Mouse (Mus musculus) kidney, adult 2 months (tissue): ENCODE data around the gene Rasa1. TPM values are rescaled to one million over a fixed set of nuclear protein-coding genes. Genes with fewer than 3 reads are reported as not detected.

ENCODE experiments used
- DNase-seq: peaks from one replicate; pipeline ENCODE4 v3.0.0; 2021
- H3K27ac ChIP-seq: fragments of 200-500 bp; 2 replicates; pipeline ENCODE4 v1.5.1; 2012; ENCODE audit warnings: low read depth, low read length, control low read depth, inconsistent platforms; ENCODE audit not compliant: insufficient read depth
- H3K27me3 ChIP-seq: fragments of 200-500 bp; replicated peaks from 2 replicates; pipeline ENCODE4 v1.6.1; 2012; ENCODE audit warnings: mild to moderate bottlenecking, moderate library complexity, low read length, inconsistent platforms; ENCODE audit not compliant: control insufficient read depth, insufficient read depth
- H3K36me3 ChIP-seq: fragments of 200-500 bp; 2 replicates; pipeline ENCODE4 v1.6.1; 2012; ENCODE audit warnings: mild to moderate bottlenecking, moderate library complexity, low read length, inconsistent platforms; ENCODE audit not compliant: control insufficient read depth, insufficient read depth
- H3K4me1 ChIP-seq: fragments of 200-500 bp; 2 replicates; pipeline ENCODE4 v1.6.1; 2011; ENCODE audit warnings: low read length; ENCODE audit not compliant: control insufficient read depth, insufficient read depth
- H3K4me3 ChIP-seq: fragments of 200-500 bp; 2 replicates; pipeline ENCODE4 v1.5.1; 2011; ENCODE audit warnings: mild to moderate bottlenecking, low read depth, low read length, control low read depth; ENCODE audit not compliant: insufficient read depth
- CTCF ChIP-seq: fragments of 200-500 bp; conservative IDR thresholded peaks from 2 replicates; pipeline ENCODE4 v1.5.1; 2011; ENCODE audit warnings: low read depth, mild to moderate bottlenecking, control low read depth, low read length, moderate library complexity, mixed read lengths; ENCODE audit not compliant: insufficient read depth, insufficient read length
- POLR2A ChIP-seq: fragments of 200-500 bp; IDR thresholded peaks from one replicate; pipeline ENCODE4 v1.6.1; 2011; ENCODE audit warnings: low read depth, low read length, control low read depth
- WGBS: fragments of 180-500 bp; shearing (Covaris S2); methylation state at CpG from one replicate; pipeline ENCODE4 v1.1.7; 2018; 5-methylcytosine and 5-hydroxymethylcytosine counted together
- polyA plus RNA-seq: library from polyadenylated mRNA; depleted of rRNA; stranded (reverse); fragments of >200 nt; gene quantifications from 2 replicates; pipeline ENCODE4 v1.2.3, GENCODE M21; 2012

The Rasa1 gene
- polyA plus RNA-seq, 1 experiment, result 7.8 TPM

DNA sequence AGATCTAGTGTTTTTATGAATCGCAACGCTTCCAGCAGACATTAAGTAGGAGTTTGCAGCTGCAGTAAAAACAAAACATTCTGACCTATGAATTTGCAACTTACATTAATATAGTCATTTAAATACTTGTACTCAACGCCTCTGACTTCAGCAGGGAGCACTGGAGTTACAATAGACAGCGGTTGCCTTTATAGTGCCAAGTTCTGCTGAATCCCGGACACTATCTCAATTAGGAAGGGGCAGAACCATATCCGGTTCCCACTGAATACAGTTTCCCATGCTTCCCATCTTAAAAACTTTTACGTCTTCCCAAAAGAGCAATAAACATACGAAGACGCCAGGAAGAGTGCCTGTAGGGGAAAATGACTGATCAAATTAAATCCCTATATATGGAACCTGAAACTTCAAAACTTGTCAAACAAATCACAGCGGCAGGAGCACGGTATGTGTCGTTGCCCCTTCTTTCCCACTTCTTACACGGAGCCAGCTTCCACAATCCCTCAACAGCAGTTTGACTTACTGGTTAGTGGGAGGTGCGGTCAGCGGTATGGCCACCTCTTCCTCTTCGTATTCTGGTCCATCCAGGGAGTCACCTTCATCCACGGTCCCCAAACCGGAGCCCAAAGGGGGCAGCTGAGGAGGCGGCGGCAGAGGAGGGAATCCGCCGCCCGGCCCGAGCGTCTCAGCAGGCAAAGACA is 905 bp downstream of the Rasa1 start:
- no peaks in the 10 kb centered on the region for H3K36me3 ChIP-seq
- no peak for TF ChIP-seq POLR2A
- TF ChIP-seq CTCF, result no peak
- H3K27ac ChIP-seq, result peak overlapping the region; percentile 62
- no peaks in the 10 kb centered on the region for H3K27me3 ChIP-seq
- WGBS, result under 1% methylated on average over 25 of the region's 25 CpGs
- H3K4me3 ChIP-seq, result peak overlapping the region; percentile 95
- 0 out of 2 replicates have a peak, but pooled peaks cover 3% of the 10 kb centered on the region for H3K4me1 ChIP-seq
- DNase-seq, result peak; percentile 50

- H3K36me3 ChIP-seq, result no peaks in the 10 kb centered on the region
- no peaks in the 10 kb centered on the region for H3K27me3 ChIP-seq
- no peak for DNase-seq
- TF ChIP-seq CTCF, result no peak
- no peak for TF ChIP-seq POLR2A
- H3K4me1 ChIP-seq, result peaks cover 10% of the 10 kb centered on the region; the same call in 1 of the 2 replicates
- H3K4me3 ChIP-seq, result no peak overlapping the region
- H3K27ac ChIP-seq, result no peak overlapping the region
Observed at GRCm38 (mm10) chr13:85282626-85283025, 6.3 kb downstream of the Rasa1 start.

DNA sequence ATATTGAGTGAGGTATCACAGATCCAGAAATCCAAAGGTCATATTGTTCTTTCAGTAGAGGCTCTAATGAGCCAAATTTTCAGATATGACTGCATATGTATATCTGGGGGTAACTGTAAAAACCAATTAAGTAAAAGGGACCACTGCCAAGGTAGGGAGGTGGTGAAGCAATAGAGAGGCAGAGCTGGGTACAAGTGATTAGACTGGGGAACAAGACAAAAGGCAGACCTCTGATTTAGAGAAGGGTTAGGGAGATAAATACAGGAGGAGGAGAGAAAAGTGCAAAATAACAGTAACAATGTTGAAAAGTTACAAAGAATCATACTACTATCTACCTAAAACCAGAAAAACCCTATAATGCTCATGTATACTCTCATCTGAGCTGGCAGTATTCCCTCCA is 10.0 kb downstream of the Rasa1 start:
- no peak for DNase-seq
- Histone ChIP-seq H3K4me1 (peaks cover 7% of the 10 kb centered on the region; the same call in 1 of the 2 replicates), H3K27me3 (no peaks in the 10 kb centered on the region), H3K36me3 (no peaks in the 10 kb centered on the region), H3K4me3 (no peak overlapping the region), H3K27ac (no peak overlapping the region)
- TF ChIP-seq CTCF (no peak), POLR2A (no peak)

DNA sequence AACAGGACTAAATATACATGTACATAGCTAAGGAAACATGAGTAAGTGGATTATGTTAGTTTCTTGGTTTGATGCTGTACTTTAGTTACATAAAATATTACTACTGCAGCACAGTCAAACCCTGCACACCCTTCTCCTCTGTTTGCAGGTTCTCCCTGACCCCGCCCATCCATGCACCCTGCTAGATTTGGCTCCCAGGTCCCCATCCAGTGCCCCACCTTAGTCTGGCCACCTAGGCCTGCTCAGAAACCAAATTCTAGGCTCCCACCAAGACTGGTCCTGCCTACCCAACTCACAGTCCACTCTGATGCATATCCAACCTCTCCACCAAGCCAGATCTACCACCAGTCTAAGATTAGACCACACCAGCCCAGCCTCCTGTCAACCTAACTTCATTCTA is 14.4 kb downstream of the Rasa1 start:
- no peak overlapping the region for H3K4me3 ChIP-seq
- 100% methylated on average over 1 of the region's 1 CpGs for WGBS
- DNase-seq, result no peak
- no peak overlapping the region for H3K27ac ChIP-seq
- H3K27me3 ChIP-seq, result no peaks in the 10 kb centered on the region
- H3K36me3 ChIP-seq, result no peaks in the 10 kb centered on the region
- no peak for TF ChIP-seq POLR2A
- TF ChIP-seq CTCF, result no peak
- peaks cover 3% of the 10 kb centered on the region; the same call in 1 of the 2 replicates for H3K4me1 ChIP-seq

- H3K36me3 ChIP-seq, result no peaks in the 10 kb centered on the region
- H3K27ac ChIP-seq, result no peak overlapping the region
- H3K4me3 ChIP-seq, result no peak overlapping the region
- DNase-seq, result no peak
- TF ChIP-seq POLR2A, result no peak
- H3K27me3 ChIP-seq, result no peaks in the 10 kb centered on the region
- H3K4me1 ChIP-seq, result no peaks in the 10 kb centered on the region
Observed at GRCm38 (mm10) chr13:85273788-85274187, 15.1 kb downstream of the Rasa1 start.

DNA sequence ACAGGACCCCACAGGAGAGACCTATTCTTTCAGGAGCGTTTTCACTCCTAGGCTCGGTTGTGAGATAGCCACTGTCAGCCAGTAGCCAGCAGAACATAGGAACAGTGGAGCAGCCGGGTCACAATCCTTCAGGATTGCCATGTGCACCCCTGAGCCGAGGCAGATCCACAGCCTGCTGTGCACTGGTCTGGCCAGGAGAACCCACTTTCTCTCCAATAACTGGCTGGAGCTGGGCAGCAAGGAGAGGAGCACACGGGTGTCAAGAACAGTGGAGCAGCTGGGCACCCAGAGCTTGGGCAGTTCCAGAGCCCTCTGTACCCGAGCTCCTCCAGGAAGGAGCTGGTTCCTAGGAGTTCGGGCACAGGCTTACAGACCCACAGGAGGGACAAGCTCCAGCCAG is 50.2 kb downstream of the Rasa1 start:
- no peak overlapping the region for H3K27ac ChIP-seq
- DNase-seq, result no peak
- WGBS, result 90% methylated on average over 7 of the region's 7 CpGs
- TF ChIP-seq POLR2A (no peak), CTCF (no peak)
- H3K4me1 ChIP-seq, result no peaks in the 10 kb centered on the region
- H3K27me3 ChIP-seq, result no peaks in the 10 kb centered on the region
- no peaks in the 10 kb centered on the region for H3K36me3 ChIP-seq
- H3K4me3 ChIP-seq, result no peak overlapping the region

DNA sequence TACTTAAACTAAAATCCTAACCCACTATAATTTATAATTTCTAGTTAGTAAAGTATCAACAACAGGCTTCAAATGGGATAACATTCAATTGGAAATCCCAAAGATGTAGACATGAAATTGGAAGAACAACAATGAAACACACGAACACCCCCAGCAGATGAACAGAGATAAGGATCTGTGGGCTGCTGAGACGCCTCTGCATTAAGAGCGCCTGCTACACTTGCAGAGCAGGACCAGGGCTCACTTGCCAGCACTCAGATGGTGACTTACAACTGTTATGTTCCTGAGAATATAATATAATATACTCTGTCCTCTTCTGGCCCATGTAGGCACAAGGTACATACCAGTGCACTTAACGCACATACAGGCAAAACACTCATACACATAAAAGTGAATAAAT is 70.3 kb downstream of the Rasa1 start:
- no peak for TF ChIP-seq CTCF
- no peak for TF ChIP-seq POLR2A
- Histone ChIP-seq H3K4me1 (no peaks in the 10 kb centered on the region), H3K36me3 (peaks cover 2% of the 10 kb centered on the region), H3K27ac (no peak overlapping the region), H3K4me3 (no peak overlapping the region), H3K27me3 (no peaks in the 10 kb centered on the region)
- 87% methylated on average over 4 of the region's 4 CpGs for WGBS
- DNase-seq, result no peak

DNA sequence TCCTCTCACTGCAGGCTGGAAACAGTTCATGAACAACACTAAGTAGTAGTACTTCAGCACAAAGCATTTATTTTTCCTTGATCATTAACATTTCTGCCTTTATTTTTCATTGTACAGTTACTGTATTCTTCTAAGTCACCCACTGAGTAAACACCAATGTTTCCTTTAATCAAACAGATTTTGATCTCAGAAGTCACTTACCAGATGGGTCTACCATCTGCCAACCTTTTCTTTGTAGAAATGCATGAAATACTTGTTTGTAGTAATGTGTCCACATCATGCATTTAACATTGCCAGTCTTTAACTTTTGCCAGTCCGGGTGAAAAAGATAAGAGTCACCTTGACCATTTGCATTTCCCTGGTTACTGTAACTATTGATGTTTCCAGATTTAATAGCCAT is 78.6 kb downstream of the Rasa1 start:
- 64% methylated on average over 1 of the region's 1 CpGs for WGBS
- TF ChIP-seq CTCF (no peak), POLR2A (no peak)
- H3K27ac ChIP-seq, result no peak overlapping the region
- H3K4me3 ChIP-seq, result no peak overlapping the region
- no peak for DNase-seq
- peaks cover 1% of the 10 kb centered on the region for H3K36me3 ChIP-seq
- no peaks in the 10 kb centered on the region for H3K27me3 ChIP-seq
- H3K4me1 ChIP-seq, result no peaks in the 10 kb centered on the region
